Mouse (Mus musculus) kidney, adult 2 months (tissue): ENCODE measurements around the gene Wdr95. TPM values are rescaled to one million over a fixed set of nuclear protein-coding genes. Genes with fewer than 3 reads are reported as not detected.

ENCODE experiments used
- DNase-seq: peaks from one replicate; pipeline ENCODE4 v3.0.0; 2021
- H3K27ac ChIP-seq: fragments of 200-500 bp; 2 replicates; pipeline ENCODE4 v1.5.1; 2012; ENCODE audit warnings: low read depth, low read length, control low read depth, inconsistent platforms; ENCODE audit not compliant: insufficient read depth
- H3K27me3 ChIP-seq: fragments of 200-500 bp; replicated peaks from 2 replicates; pipeline ENCODE4 v1.6.1; 2012; ENCODE audit warnings: mild to moderate bottlenecking, moderate library complexity, low read length, inconsistent platforms; ENCODE audit not compliant: control insufficient read depth, insufficient read depth
- H3K36me3 ChIP-seq: fragments of 200-500 bp; 2 replicates; pipeline ENCODE4 v1.6.1; 2012; ENCODE audit warnings: mild to moderate bottlenecking, moderate library complexity, low read length, inconsistent platforms; ENCODE audit not compliant: control insufficient read depth, insufficient read depth
- H3K4me1 ChIP-seq: fragments of 200-500 bp; 2 replicates; pipeline ENCODE4 v1.6.1; 2011; ENCODE audit warnings: low read length; ENCODE audit not compliant: control insufficient read depth, insufficient read depth
- H3K4me3 ChIP-seq: fragments of 200-500 bp; 2 replicates; pipeline ENCODE4 v1.5.1; 2011; ENCODE audit warnings: mild to moderate bottlenecking, low read depth, low read length, control low read depth; ENCODE audit not compliant: insufficient read depth
- CTCF ChIP-seq: fragments of 200-500 bp; conservative IDR thresholded peaks from 2 replicates; pipeline ENCODE4 v1.5.1; 2011; ENCODE audit warnings: low read depth, mild to moderate bottlenecking, control low read depth, low read length, moderate library complexity, mixed read lengths; ENCODE audit not compliant: insufficient read depth, insufficient read length
- POLR2A ChIP-seq: fragments of 200-500 bp; IDR thresholded peaks from one replicate; pipeline ENCODE4 v1.6.1; 2011; ENCODE audit warnings: low read depth, low read length, control low read depth
- WGBS: fragments of 180-500 bp; shearing (Covaris S2); methylation state at CpG from one replicate; pipeline ENCODE4 v1.1.7; 2018; 5-methylcytosine and 5-hydroxymethylcytosine counted together
- polyA plus RNA-seq: library from polyadenylated mRNA; depleted of rRNA; stranded (reverse); fragments of >200 nt; gene quantifications from 2 replicates; pipeline ENCODE4 v1.2.3, GENCODE M21; 2012

Gene Wdr95
- polyA plus RNA-seq, 1 experiment, result 0.03 TPM

DNA sequence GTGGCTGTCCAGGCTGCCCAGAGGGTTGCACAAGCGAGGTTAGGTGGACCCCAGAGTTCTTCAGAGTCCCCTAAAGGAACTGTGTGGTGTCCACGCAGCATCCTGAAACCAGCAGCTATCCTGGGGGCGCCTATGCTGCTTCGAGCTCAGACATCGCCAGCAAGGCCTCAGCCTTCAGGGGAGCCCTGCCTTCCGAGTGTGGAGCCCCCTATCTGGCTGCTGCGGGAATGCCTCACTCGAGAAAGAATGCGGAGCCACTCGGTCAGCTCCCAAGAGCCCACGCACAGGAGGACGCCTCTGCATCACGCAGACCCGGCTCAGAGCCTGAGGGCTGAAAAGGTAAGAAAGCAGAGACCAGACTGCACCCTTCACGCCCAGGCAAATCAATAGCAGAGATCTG is 38.2 kb upstream of the Wdr95 start:
- DNase-seq, result no peak
- no peak overlapping the region for H3K27ac ChIP-seq
- H3K4me3 ChIP-seq, result no peak overlapping the region
- no peaks in the 10 kb centered on the region for H3K27me3 ChIP-seq
- 78% methylated on average over 15 of the region's 15 CpGs for WGBS
- TF ChIP-seq POLR2A, result no peak
- no peak for TF ChIP-seq CTCF
- no peaks in the 10 kb centered on the region for H3K36me3 ChIP-seq
- H3K4me1 ChIP-seq, result no peaks in the 10 kb centered on the region

DNA sequence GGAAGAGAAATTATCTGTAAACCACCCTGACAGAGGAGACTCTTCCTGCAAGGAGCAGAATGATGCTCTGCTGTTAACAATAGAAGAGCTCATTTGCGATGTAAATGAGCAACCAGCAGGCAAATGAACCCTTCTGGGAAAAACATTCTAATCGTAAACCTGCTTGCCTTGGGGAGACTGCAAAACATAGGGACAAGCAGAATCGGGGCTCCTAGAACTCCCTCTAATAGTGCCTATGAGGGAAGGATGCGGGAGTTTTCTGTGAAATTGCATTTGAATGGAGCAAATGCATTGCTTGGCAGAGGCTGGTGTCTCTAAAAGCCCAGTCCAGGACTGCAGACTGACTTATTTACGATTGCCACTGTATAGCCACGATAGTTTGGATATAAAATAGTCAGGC is 32.8 kb upstream of the Wdr95 start:
- no peaks in the 10 kb centered on the region for H3K4me1 ChIP-seq
- H3K27ac ChIP-seq, result no peak overlapping the region
- 38% methylated on average over 6 of the region's 6 CpGs for WGBS
- no peaks in the 10 kb centered on the region for H3K27me3 ChIP-seq
- DNase-seq, result no peak
- H3K36me3 ChIP-seq, result no peaks in the 10 kb centered on the region
- TF ChIP-seq POLR2A (no peak), CTCF (no peak)
- no peak overlapping the region for H3K4me3 ChIP-seq

DNA sequence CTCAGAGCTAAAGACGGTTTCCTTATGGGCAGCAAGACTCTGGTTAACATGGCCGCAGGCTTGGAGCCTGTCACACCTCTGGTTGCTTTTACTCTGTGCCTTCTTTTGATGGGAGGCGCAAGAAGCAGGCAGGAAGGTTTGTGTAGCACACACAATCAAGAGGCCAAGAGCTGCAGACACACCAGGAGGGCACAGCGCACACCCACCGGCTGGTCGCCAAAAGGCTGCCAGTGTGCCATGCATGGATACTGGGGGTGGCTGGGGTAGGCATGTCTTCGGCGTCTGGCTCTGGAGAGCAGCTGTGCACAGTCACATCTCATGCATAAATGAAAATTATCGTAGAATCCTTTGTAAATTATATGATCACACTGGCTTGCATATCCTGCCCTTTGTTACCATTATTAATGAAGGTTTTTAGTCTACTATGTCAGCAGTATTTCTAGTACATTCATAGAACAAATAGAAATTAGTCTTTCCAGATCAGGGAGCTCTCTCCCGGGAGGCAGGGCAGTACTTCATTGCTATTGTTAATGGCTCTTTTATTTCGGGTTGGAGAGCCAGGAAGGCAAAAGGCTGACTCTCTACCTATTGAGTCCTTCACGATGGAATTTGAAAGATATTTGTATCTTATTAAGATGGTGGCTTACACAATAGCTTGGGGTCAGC is 31.9 kb upstream of the Wdr95 start:
- TF ChIP-seq CTCF (no peak), POLR2A (no peak)
- Histone ChIP-seq H3K36me3 (no peaks in the 10 kb centered on the region), H3K27ac (no peak overlapping the region), H3K4me3 (no peak overlapping the region), H3K4me1 (no peaks in the 10 kb centered on the region), H3K27me3 (no peaks in the 10 kb centered on the region)
- DNase-seq, result no peak
- 68% methylated on average over 12 of the region's 12 CpGs for WGBS

DNA sequence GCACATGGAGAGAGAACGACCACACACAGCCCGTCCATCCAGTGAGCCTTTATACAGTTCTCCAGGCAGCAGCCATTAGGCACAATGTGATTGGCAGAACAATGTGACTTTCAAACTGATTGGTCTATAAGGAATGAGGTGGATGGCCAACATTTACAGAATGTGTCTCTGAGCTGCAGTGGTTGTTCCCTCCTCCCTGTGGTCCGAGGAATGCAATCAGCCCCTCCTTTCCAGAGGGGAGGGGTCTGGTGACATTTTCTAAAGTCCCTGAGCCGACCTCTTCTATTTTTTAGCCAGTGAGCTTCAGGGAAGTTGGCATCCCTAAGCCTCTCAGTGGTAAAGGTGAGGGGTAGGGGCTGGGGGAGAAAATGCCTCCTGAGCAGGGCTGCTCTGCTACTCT is 28.5 kb upstream of the Wdr95 start:
- WGBS, result 46% methylated on average over 4 of the region's 4 CpGs
- Histone ChIP-seq H3K4me1 (no peaks in the 10 kb centered on the region), H3K27ac (no peak overlapping the region), H3K4me3 (no peak overlapping the region), H3K36me3 (no peaks in the 10 kb centered on the region), H3K27me3 (no peaks in the 10 kb centered on the region)
- no peak for DNase-seq
- TF ChIP-seq CTCF (no peak), POLR2A (no peak)

DNA sequence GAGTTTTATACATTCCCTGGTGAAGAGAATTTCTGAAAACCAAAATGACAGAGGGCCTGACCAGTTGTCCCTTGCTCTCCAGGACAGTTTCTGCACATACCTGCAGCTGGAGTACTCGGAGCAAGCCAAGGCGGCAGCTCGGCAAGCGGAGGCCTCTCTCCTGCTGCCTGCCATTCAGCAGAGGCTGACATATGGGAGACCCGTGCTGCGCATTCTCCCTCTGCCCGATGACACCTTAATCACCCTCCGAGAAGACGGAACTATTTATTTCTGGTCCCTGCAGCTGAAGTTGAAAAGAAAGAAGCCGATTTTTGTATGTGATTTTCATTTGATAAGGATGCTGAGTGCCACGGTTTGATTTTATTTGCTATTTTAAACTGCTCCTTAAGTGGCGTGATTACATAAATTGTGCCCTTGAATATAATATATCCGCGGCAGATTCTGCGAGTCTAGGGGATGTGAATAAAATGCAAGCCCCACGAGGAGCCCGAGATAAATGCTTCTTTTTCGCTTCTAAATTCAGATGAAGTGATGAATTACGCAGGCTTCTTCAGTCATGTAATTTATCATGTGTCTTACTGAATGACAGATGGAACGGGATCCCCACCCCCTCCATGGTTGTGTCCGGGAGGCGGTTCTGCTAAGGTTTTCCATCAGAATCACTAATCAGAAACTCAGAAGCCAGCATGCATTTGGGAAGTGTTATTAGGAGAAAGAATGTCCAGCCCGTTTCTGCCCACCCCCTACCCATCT is 24.9 kb upstream of the Wdr95 start:
- TF ChIP-seq POLR2A, result no peak
- TF ChIP-seq CTCF, result no peak
- H3K36me3 ChIP-seq, result no peaks in the 10 kb centered on the region
- H3K4me1 ChIP-seq, result no peaks in the 10 kb centered on the region
- H3K27me3 ChIP-seq, result no peaks in the 10 kb centered on the region
- no peak overlapping the region for H3K27ac ChIP-seq
- H3K4me3 ChIP-seq, result no peak overlapping the region
- WGBS, result 88% methylated on average over 23 of the region's 23 CpGs
- DNase-seq, result no peak

DNA sequence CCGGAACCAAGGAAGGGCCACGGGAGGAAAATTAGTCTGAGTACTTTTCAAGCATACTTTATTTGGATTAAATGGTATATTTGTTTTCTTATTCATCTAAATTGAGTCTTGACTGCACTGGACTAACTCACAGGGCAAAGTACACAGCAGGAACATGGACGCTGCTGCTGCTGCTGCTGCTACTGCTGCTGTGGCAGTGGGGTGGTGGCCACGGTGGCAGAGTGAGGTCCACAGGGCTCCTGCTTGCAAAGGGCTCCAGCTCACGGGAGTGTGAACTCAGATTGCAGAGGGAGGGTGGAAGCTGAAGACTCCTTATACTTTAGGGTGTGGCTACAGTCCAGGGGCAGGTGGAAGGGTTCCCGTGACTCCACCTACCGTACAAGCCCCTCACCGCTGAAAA is 23.5 kb upstream of the Wdr95 start:
- Histone ChIP-seq H3K27me3 (no peaks in the 10 kb centered on the region), H3K4me1 (no peaks in the 10 kb centered on the region), H3K4me3 (no peak overlapping the region), H3K36me3 (no peaks in the 10 kb centered on the region), H3K27ac (no peak overlapping the region)
- WGBS, result 78% methylated on average over 8 of the region's 8 CpGs
- DNase-seq, result no peak
- TF ChIP-seq CTCF (no peak), POLR2A (no peak)

DNA sequence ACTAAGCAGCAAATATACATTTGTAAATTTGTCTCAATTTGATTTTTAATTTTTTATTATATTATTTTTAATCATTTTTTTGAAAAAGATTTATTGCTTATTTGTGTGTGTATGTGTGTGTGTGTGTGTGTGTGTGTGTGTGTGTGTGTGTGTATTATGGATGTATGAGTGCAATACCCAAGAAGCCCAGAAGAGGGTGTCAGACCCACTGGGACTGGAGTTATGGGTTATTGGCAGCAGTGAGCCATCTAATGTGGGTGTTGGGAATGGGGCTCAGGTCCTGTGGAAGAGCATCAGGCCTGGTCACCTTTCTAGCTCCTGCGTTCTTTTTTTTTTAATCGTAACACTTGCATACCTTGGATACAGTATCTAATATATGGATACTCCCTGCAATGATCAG is 22.4 kb upstream of the Wdr95 start:
- TF ChIP-seq CTCF, result no peak
- TF ChIP-seq POLR2A, result no peak
- no peaks in the 10 kb centered on the region for H3K27me3 ChIP-seq
- H3K27ac ChIP-seq, result no peak overlapping the region
- DNase-seq, result no peak
- H3K4me3 ChIP-seq, result no peak overlapping the region
- no peaks in the 10 kb centered on the region for H3K4me1 ChIP-seq
- H3K36me3 ChIP-seq, result no peaks in the 10 kb centered on the region
- 98% methylated on average over 2 of the region's 2 CpGs for WGBS
